Mouse (Mus musculus): Measurements from ENCODE around the gene Cyp24a1. TPM values are rescaled to one million over a fixed set of nuclear protein-coding genes. Genes with fewer than 3 reads are reported as not detected.

Cyp24a1 gene
- total RNA-seq, 2 experiments from 2014 or later: not detected

DNA sequence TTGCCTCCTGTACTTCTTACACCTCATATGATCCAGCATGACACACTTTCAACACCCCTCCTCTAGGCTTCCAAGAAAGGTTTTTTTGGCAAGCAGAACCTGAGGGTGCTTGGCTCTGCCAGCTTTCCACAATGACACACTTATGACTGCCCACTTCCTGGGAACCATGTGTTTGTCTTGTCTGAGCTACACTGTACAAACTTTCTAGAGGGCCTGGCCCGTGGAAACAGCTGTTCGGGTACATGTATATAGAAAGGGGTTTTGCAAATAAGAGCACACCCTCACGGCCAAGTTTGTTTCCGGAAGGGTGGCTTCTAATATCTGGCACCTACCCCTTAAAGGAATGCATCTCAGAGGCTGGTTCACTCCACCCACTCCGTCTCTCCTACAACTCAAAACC lies 51.1 kb downstream of the Cyp24a1 start:
- DNase-seq (ENCODE audit: low spot score in 2 of 2): no peak

DNA sequence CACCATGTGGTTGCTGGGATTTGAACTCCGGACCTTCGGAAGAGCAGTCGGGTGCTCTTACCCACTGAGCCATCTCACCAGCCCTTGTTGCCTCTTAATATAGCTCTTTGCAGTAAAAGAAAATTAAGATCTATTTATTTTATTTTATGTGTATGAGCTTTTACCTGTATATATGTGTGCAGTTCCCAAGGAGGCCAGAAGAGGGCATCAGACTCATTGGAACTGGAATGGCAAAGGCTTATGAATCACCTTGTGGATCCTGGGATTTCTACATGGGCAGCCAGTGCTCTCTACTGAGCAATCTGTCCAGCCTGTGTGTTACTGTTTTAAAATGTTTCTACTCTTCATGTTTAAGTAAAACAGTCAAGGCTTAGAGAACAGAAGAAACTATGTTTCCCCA lies 54.4 kb downstream of the Cyp24a1 start:
- DNase-seq (ENCODE audit: low spot score in 2 of 2): peak; percentile 19 to 33

DNA sequence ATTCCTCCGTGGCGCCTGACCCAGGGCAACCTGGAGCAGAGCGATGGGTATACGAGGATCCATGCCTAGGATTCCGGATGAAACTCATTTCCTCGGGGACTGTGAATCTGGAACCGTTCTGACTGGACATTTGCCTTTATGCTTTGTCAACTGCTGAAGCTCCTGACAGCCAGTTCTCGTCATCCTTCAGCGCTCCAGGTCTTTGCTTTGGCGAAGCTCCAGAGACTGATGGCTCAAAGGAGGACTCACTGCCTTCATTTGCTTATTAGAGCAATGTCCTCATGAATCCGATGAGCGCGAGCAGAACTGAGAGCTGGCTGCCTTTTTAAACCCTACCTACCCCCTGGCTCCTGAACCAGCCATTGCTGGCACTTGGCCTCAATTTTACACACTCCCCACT lies 58.2 kb downstream of the Cyp24a1 start:
- DNase-seq (ENCODE audit: low spot score in 2 of 2): no peak

DNA sequence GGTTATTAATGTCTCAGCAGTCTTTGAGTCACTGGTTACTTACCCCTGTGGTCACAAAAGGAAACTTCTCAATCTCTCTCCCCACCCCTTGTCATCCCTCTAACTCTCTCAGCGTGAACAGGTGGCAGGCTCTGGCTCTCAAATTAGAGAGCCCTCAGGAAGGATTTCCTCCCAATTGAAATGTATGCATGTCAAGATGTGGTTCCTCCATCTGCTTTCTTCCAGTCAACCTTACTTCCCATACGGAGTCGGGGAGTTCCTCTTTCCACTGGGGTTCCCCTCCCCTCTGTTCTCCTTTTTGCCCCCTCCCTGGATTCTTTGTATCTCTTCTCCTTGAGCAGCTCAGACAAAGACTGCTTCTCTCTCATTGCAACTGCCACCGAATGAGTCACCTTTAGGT lies 60.7 kb downstream of the Cyp24a1 start:
- DNase-seq (ENCODE audit: low spot score in 2 of 2): no peak

Other genes with a start within 250 kb of the Cyp24a1 start
- gene Bcas1, start 69.3 kb downstream of the Cyp24a1 start, total RNA-seq (2021): under 1 TPM; 0.36 to 0.38 TPM
- 10 to 100 TPM; 17.7 to 19.4 TPM for gene Pfdn4, start 717 bp downstream of the Cyp24a1 start, total RNA-seq (2021)
- not detected for gene 4930470P17Rik, start 104.9 kb upstream of the Cyp24a1 start, total RNA-seq (2021)
- under 1 TPM; 0.23 to 0.48 TPM for gene Dok5, start 234.7 kb upstream of the Cyp24a1 start, total RNA-seq (2021)